In the genomic region with DNA sequence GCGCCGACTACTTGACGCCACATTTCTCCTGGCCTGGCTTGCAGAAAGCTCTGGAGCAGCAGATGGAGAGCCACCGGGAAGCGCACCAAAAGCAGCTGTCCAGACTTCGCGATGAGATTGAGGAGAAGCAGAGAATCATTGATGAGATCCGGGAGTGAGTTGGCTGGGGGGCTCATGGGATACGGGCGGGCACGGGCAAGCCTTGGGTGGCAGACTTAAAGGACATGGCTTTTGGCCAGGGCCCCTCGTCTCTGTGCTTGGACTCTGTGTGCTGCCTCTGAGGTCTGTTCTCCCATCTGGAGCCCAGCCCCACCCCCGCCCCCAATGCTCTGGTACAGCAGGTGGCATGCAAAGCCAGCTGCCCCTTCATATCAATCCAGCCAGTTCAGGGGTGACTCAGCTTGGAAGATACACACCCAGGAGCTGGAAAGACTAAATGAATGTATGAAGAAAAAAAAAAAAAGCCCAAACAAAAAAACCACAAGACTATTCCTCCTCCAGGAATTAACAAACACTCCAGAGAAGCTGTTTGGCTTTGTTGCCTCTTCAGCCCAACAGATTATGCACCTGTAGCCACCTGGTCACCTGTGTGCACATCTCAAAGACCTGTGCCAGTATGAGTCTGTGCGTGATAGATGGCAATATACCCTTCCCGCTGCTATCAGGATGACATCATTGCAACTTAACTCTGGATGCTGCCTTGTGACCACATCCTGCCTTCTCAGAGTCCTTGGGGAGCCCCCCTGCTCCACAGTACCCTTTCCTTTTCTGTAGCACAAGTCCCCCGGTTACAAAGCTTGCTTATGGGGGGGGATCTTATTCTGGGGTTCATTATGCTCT, we compare ENCODE assay signal across 9 mouse cellular contexts. TPM values are rescaled to one million over a fixed set of nuclear protein-coding genes. Genes with fewer than 3 reads are reported as not detected.
DNase-seq lines count a peak whose midpoint lies in the region; ATAC-seq and TF ChIP-seq lines count a peak whose summit lies in the region.
"Had no signal": no experiment of that assay in that cellular context is flagged by ENCODE, and none has a peak within 500 bp of the region (broad histone marks: within the 10 kb centered on the region; RNA-seq: fewer than 3 reads in every experiment).

No protein-coding gene starts in this region.

- DNase-seq in MN1 (ENCODE audit: low spot score), result peak; percentile 80
- DNase-seq in cerebellum, adult 11-12 months, result peak; percentile 82
- DNase-seq in layer of hippocampus, adult 2 months (ENCODE audit: low spot score in 2 of 2), result peak; percentile 65 to 77
- DNase-seq in lung, postnatal 0 days (ENCODE audit: low spot score), result no peak
- no peak for DNase-seq in heart, adult 8-10 months (ENCODE audit: low spot score)
- DNase-seq in urinary bladder, postnatal 36 days (ENCODE audit: low spot score in 2 of 2), result no peak

- H3K4me3 ChIP-seq in layer of hippocampus, adult 2 months, result no peak overlapping the region
- no peak overlapping the region for H3K4me3 ChIP-seq in neural tube, embryonic 15.5 days (replicated peaks)
- no peak overlapping the region for H3K4me3 ChIP-seq in lung, postnatal 0 days (ENCODE audit: low read depth, low read length)
- H3K4me3 ChIP-seq: heart, embryonic 13.5 days; liver, embryonic 15.5 days had no signal

- TF ChIP-seq EP300 in lung, postnatal 0 days (IDR thresholded peaks at IDR 0.05), result no peak

- H3K27me3 ChIP-seq in neural tube, embryonic 15.5 days (replicated peaks), result no peaks in the 10 kb centered on the region
- 0 out of 2 replicates have a peak, but pooled peaks cover 3% of the 10 kb centered on the region for H3K27me3 ChIP-seq in lung, postnatal 0 days (replicated peaks; ENCODE audit: insufficient read depth, low read length)
- H3K27me3 ChIP-seq: heart, embryonic 13.5 days; liver, embryonic 15.5 days had no signal

- H3K9ac ChIP-seq in neural tube, embryonic 15.5 days (replicated peaks), result no peak overlapping the region
- no peak overlapping the region for H3K9ac ChIP-seq in lung, postnatal 0 days (replicated peaks; ENCODE audit: low read depth)
- H3K9ac ChIP-seq: heart, embryonic 13.5 days; liver, embryonic 15.5 days had no signal

- H3K27ac ChIP-seq in layer of hippocampus, adult 2 months, result peak overlapping the region; percentile 80
- H3K27ac ChIP-seq in neural tube, embryonic 15.5 days (replicated peaks), result peak overlapping the region; percentile 70
- H3K27ac ChIP-seq in lung, postnatal 0 days (ENCODE audit: low read length), result no peak overlapping the region
- H3K27ac ChIP-seq: heart, embryonic 13.5 days; liver, embryonic 15.5 days had no signal

- no peaks in the 10 kb centered on the region for H3K9me3 ChIP-seq in neural tube, embryonic 15.5 days (replicated peaks)
- no peaks in the 10 kb centered on the region for H3K9me3 ChIP-seq in lung, postnatal 0 days (ENCODE audit: low read length)
- H3K9me3 ChIP-seq: heart, embryonic 13.5 days; liver, embryonic 15.5 days had no signal

- H3K4me2 ChIP-seq in neural tube, embryonic 15.5 days, result no peak overlapping the region
- no peak overlapping the region for H3K4me2 ChIP-seq in lung, postnatal 0 days (replicated peaks; ENCODE audit: low read depth, low read length)
- H3K4me2 ChIP-seq: heart, embryonic 13.5 days; liver, embryonic 15.5 days had no signal

- no peak for TF ChIP-seq CTCF in layer of hippocampus, adult 2 months (conservative IDR thresholded peaks at IDR 0.05)
- TF ChIP-seq CTCF in lung, postnatal 0 days (IDR thresholded peaks at IDR 0.05), result no peak

- H3K4me1 ChIP-seq in neural tube, embryonic 15.5 days, result peaks cover 49% of the 10 kb centered on the region
- no peaks in the 10 kb centered on the region for H3K4me1 ChIP-seq in lung, postnatal 0 days (ENCODE audit: insufficient read depth, low read depth, low read length)

- peaks cover 29% of the 10 kb centered on the region for H3K36me3 ChIP-seq in neural tube, embryonic 15.5 days
- H3K36me3 ChIP-seq in lung, postnatal 0 days (ENCODE audit: insufficient read depth, low read length), result no peaks in the 10 kb centered on the region
- H3K36me3 ChIP-seq: heart, embryonic 13.5 days; liver, embryonic 15.5 days had no signal

- 44% methylated on average over 16 of the region's 16 CpGs for WGBS in neural tube, embryonic 15.5 days
- 66% methylated on average over 16 of the region's 16 CpGs for WGBS in lung, postnatal 0 days

- 0 out of 2 replicates have a peak, but pooled peaks have one; percentile 4 for ATAC-seq in neural tube, embryonic 15.5 days (ENCODE audit: low FRiP score)
- no peak for ATAC-seq in lung, postnatal 0 days

RNA-seq across cellular contexts. Expression of a gene that starts 45.4 kb away (rescaled TPM):
- total RNA-seq in layer of hippocampus, adult 2 months (2021), result 1 to 10 TPM; 3.9 to 4.0 TPM
- polyA plus RNA-seq in neural tube, embryonic 15.5 days (2015; fragmentation: Nextera tagmentation; extraction: Ambion mirVana), result 20.7 and 22.1 TPM in 2 replicates
- 3.9 and 5.0 TPM in 2 replicates for polyA plus RNA-seq in lung, postnatal 0 days (2015; fragmentation: Nextera tagmentation; extraction: Ambion mirVana)
- total RNA-seq in heart, adult 8-10 months (2022), result under 1 TPM in 2 of 4 experiments, not detected in 2; 0.11 to 0.12 TPM
- polyA plus RNA-seq: liver, embryonic 15.5 days had no signal

Comparison
In these comparisons a context has a peak if more than half of its experiments do, and no peak if none do; other contexts are left out.
1. DNase-seq: peak in MN1 (single experiment), cerebellum, adult 11-12 months (single experiment) and layer of hippocampus, adult 2 months (2 of 2); none in lung, postnatal 0 days (single experiment), heart, adult 8-10 months (single experiment) and urinary bladder, postnatal 36 days (0 of 2).
2. RNA of a gene that starts 45.4 kb away (total RNA-seq): 3.9 to 4.0 TPM in layer of hippocampus, adult 2 months; 0.11 to 0.12 TPM in heart, adult 8-10 months; every median in the first group is over 4 times any median in the second.